Mouse (Mus musculus) CH12.LX (cell line): Measurements from ENCODE around the gene Foxe1. TPM values are rescaled to one million over a fixed set of nuclear protein-coding genes. Genes with fewer than 3 reads are reported as not detected.

Source experiments
- DNase-seq: peaks from one replicate; pipeline ENCODE4 v3.0.0-alpha.2; 2013; ENCODE audit errors: extremely low read depth
- H3K27ac ChIP-seq: 2 replicates; pipeline ENCODE4 v1.5.1; 2012; ENCODE audit warnings: low read depth, mild to moderate bottlenecking, control low read depth, moderate library complexity; ENCODE audit not compliant: insufficient read depth
- H3K27me3 ChIP-seq: replicated peaks from 2 replicates; pipeline ENCODE3; 2012; ENCODE audit warnings: inconsistent platforms
- H3K36me3 ChIP-seq, 2 experiments: replicated peaks in 1 of 2; 2 replicates each; pipeline versions ENCODE3 to v1.6.1; 2012; ENCODE audit warnings: inconsistent platforms in 1 of 2, low read length in 1 of 2, mild to moderate bottlenecking in 1 of 2, mixed read lengths in 1 of 2, moderate library complexity in 1 of 2; ENCODE audit not compliant: control insufficient read depth in 1 of 2, insufficient read depth in 1 of 2
- H3K4me1 ChIP-seq, 2 experiments: 2 replicates each; pipeline ENCODE4 v1.6.1; 2012; ENCODE audit warnings: inconsistent platforms in 1 of 2, moderate library complexity in 1 of 2; ENCODE audit not compliant: insufficient read depth in 2 of 2, control insufficient read depth in 1 of 2
- H3K4me2 ChIP-seq: 2 replicates; pipeline ENCODE4 v1.6.1; 2012; ENCODE audit warnings: low read depth, mild to moderate bottlenecking, control low read depth; ENCODE audit not compliant: poor library complexity, insufficient read depth, severe bottlenecking
- H3K4me3 ChIP-seq, 3 experiments: fragments of 150-350 bp in 1 of 3; sonication (generic) in 1 of 3; replicated peaks in 1 of 3; 2 replicates each; pipeline versions ENCODE3 to v1.5.1; 2011 to 2012; ENCODE audit warnings: low read depth in 2 of 3, low read length in 2 of 3, mild to moderate bottlenecking in 2 of 3, moderate library complexity in 2 of 3, control low read depth in 1 of 3, improper control_type of control experiment in 1 of 3, inconsistent platforms in 1 of 3, mixed read lengths in 1 of 3; ENCODE audit not compliant: poor library complexity in 1 of 3
- H3K79me2 ChIP-seq: replicated peaks from 2 replicates; pipeline ENCODE4 v1.6.1; 2012; ENCODE audit warnings: mild to moderate bottlenecking, moderate library complexity; ENCODE audit not compliant: control insufficient read depth, poor library complexity, insufficient read depth, severe bottlenecking; ENCODE audit errors: extremely low read depth
- H3K9ac ChIP-seq: 2 replicates; pipeline ENCODE4 v1.6.1; 2012; ENCODE audit warnings: low read depth, mild to moderate bottlenecking, control low read depth, moderate library complexity; ENCODE audit not compliant: insufficient read depth
- H3K9me3 ChIP-seq: replicated peaks from 2 replicates; pipeline ENCODE3; 2012; ENCODE audit warnings: low read length, inconsistent platforms, mixed read lengths
- BHLHE40 ChIP-seq: IDR thresholded peaks from 2 replicates; pipeline ENCODE4 v1.6.1; 2011; ENCODE audit warnings: mild to moderate bottlenecking, low read depth, low read length, improper control_type of control experiment
- CHD1 ChIP-seq: IDR thresholded peaks from 2 replicates; pipeline ENCODE4 v1.6.1; 2012; ENCODE audit warnings: low read depth, low read length, improper control_type of control experiment, inconsistent platforms
- CHD2 ChIP-seq: IDR thresholded peaks from 2 replicates; pipeline ENCODE4 v1.6.1; 2011; ENCODE audit warnings: low read length, improper control_type of control experiment
- CTCF ChIP-seq, 2 experiments: IDR thresholded peaks in 1 of 2; conservative IDR thresholded peaks in 1 of 2; 2 replicates each; pipeline ENCODE4 v1.5.1; 2011 to 2012; ENCODE audit warnings: low read depth in 2 of 2, low read length in 2 of 2, improper control_type of control experiment in 1 of 2, inconsistent platforms in 1 of 2, mild to moderate bottlenecking in 1 of 2, moderate library complexity in 1 of 2
- E2F4 ChIP-seq: IDR thresholded peaks from 2 replicates; pipeline ENCODE4 v1.6.1; 2011; ENCODE audit warnings: low read depth, low read length, improper control_type of control experiment; ENCODE audit not compliant: insufficient replicate concordance
- ELF1 ChIP-seq: IDR thresholded peaks from 2 replicates; pipeline ENCODE4 v1.6.1; 2014; ENCODE audit warnings: low read depth, mild to moderate bottlenecking, inconsistent platforms, low read length, improper control_type of control experiment
- EP300 ChIP-seq: IDR thresholded peaks from 2 replicates; pipeline ENCODE4 v1.6.1; 2011; ENCODE audit warnings: low read length, improper control_type of control experiment
- ETS1 ChIP-seq: conservative IDR thresholded peaks from 2 replicates; pipeline ENCODE4 v1.6.1; 2012; ENCODE audit warnings: low read depth, mild to moderate bottlenecking, inconsistent platforms, low read length, improper control_type of control experiment, moderate library complexity
- JUN ChIP-seq: IDR thresholded peaks from 2 replicates; pipeline ENCODE4 v1.6.1; 2011; ENCODE audit warnings: low read depth, mild to moderate bottlenecking, low read length, improper control_type of control experiment, moderate library complexity; ENCODE audit not compliant: insufficient read depth
- MAFK ChIP-seq: IDR thresholded peaks from 2 replicates; pipeline ENCODE4 v1.6.1; 2011; ENCODE audit warnings: low read length, improper control_type of control experiment; ENCODE audit not compliant: insufficient replicate concordance
- MAX ChIP-seq: IDR thresholded peaks from 2 replicates; pipeline ENCODE4 v1.6.1; 2011; ENCODE audit warnings: low read length, improper control_type of control experiment
- MAZ ChIP-seq: IDR thresholded peaks from 2 replicates; pipeline ENCODE4 v1.6.1; 2012; ENCODE audit warnings: low read depth, mild to moderate bottlenecking, inconsistent platforms, low read length, improper control_type of control experiment, moderate library complexity
- MEF2A ChIP-seq: IDR thresholded peaks from 2 replicates; pipeline ENCODE4 v1.6.1; 2014; ENCODE audit warnings: low read depth, mild to moderate bottlenecking, inconsistent platforms, low read length, improper control_type of control experiment, borderline replicate concordance
- MXI1 ChIP-seq: IDR thresholded peaks from 2 replicates; pipeline ENCODE4 v1.6.1; 2011; ENCODE audit warnings: mild to moderate bottlenecking, low read depth, low read length, improper control_type of control experiment
- MYC ChIP-seq: IDR thresholded peaks from 2 replicates; pipeline ENCODE4 v1.6.1; 2011; ENCODE audit warnings: low read depth, mild to moderate bottlenecking, improper control_type of control experiment, low read length
- NRF1 ChIP-seq: IDR thresholded peaks from 2 replicates; pipeline ENCODE4 v1.6.1; 2014; ENCODE audit warnings: low read depth, mild to moderate bottlenecking, inconsistent platforms, low read length, improper control_type of control experiment, moderate library complexity
- POLR2AphosphoS2 ChIP-seq: IDR thresholded peaks from 2 replicates; pipeline ENCODE4 v1.6.1; 2011; ENCODE audit warnings: low read depth, low read length, improper control_type of control experiment
- RCOR1 ChIP-seq: conservative IDR thresholded peaks from 2 replicates; pipeline ENCODE4 v1.6.1; 2012; ENCODE audit warnings: low read depth, mild to moderate bottlenecking, inconsistent platforms, low read length, improper control_type of control experiment
- SMC3 ChIP-seq: IDR thresholded peaks from 2 replicates; pipeline ENCODE4 v1.6.1; 2011; ENCODE audit warnings: low read depth, low read length, improper control_type of control experiment
- TBP ChIP-seq: conservative IDR thresholded peaks from 2 replicates; pipeline ENCODE4 v1.6.1; 2011; ENCODE audit warnings: low read depth, low read length, improper control_type of control experiment
- USF1 ChIP-seq: IDR thresholded peaks from 2 replicates; pipeline ENCODE4 v1.6.1; 2014; ENCODE audit warnings: low read depth, mild to moderate bottlenecking, inconsistent platforms, low read length, improper control_type of control experiment
- USF2 ChIP-seq: conservative IDR thresholded peaks from 2 replicates; pipeline ENCODE4 v1.6.1; 2011; ENCODE audit warnings: low read depth, low read length, improper control_type of control experiment
- ZC3H11A ChIP-seq: IDR thresholded peaks from 2 replicates; pipeline ENCODE4 v1.6.1; 2012; ENCODE audit warnings: low read depth, mild to moderate bottlenecking, inconsistent platforms, low read length, improper control_type of control experiment
- ZMIZ1 ChIP-seq: IDR thresholded peaks from 2 replicates; pipeline ENCODE4 v1.6.1; 2012; ENCODE audit warnings: low read depth, mild to moderate bottlenecking, inconsistent platforms, low read length, improper control_type of control experiment
- ZNF384 ChIP-seq: IDR thresholded peaks from 2 replicates; pipeline ENCODE4 v1.6.1; 2012; ENCODE audit warnings: low read depth, low read length, improper control_type of control experiment, inconsistent platforms
- dilution Hi-C: fragments of 300-500 bp; cut with MboI; formaldehyde crosslinking; loops from 2 replicates; pipeline ENCODE4 v1.14.3; 2020; ENCODE audit warnings: low sequenced_read_pairs; ENCODE audit not compliant: extremely low pct_unique_long_range_greater_than_20kb, extremely low pct_ligation_motif_present
- in situ Hi-C: fragments of 300-500 bp; cut with MboI; formaldehyde crosslinking; loops from 3 replicates; pipeline ENCODE4 v1.14.3; 2019; ENCODE audit warnings: low sequenced_read_pairs, low pct_ligation_motif_present, low pct_unique_long_range_greater_than_20kb, mixed read lengths
- polyA plus RNA-seq: library from polyadenylated mRNA; unstranded; fragments of >175 nt; gene quantifications from 2 replicates; pipeline ENCODE4 v1.2.1, GENCODE M21; 2012; ENCODE audit warnings: low read depth; ENCODE audit not compliant: insufficient read length
- total RNA-seq, 2 experiments: library from RNA; depleted of rRNA; stranded (reverse); fragments of 300-350 nt in 1 of 2; fragments of >200 nt in 1 of 2; gene quantifications; 2 replicates each; pipeline ENCODE4 v1.2.3; 2012 to 2014

The Foxe1 gene
- total and polyA plus RNA-seq, 3 experiments, result not detected

DNA sequence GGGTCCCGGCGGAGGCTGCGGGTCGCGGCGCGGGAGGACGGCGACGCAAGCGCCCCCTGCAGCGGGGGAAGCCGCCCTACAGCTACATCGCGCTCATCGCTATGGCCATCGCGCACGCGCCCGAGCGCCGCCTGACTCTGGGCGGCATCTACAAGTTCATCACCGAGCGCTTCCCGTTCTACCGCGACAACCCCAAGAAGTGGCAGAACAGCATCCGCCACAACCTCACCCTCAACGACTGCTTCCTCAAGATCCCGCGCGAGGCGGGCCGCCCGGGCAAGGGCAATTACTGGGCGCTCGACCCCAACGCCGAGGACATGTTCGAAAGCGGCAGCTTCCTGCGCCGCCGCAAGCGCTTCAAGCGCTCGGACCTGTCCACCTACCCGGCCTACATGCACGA, 879 bp downstream of the Foxe1 start:
- Histone ChIP-seq H3K27ac (no peak overlapping the region), H3K4me1 (no peaks in the 10 kb centered on the region), H3K4me2 (no peak overlapping the region), H3K36me3 (no peaks in the 10 kb centered on the region), H3K79me2 (no peaks in the 10 kb centered on the region), H3K27me3 (no peaks in the 10 kb centered on the region), H3K9ac (no peak overlapping the region), H3K9me3 (peaks cover 27% of the 10 kb centered on the region), H3K4me3 (no peak overlapping the region)
- no peak for TF ChIP-seq CHD1
- no peak for TF ChIP-seq JUN
- TF ChIP-seq BHLHE40, result no peak
- no peak for TF ChIP-seq MAZ
- no peak for TF ChIP-seq CHD2
- no peak for TF ChIP-seq USF1
- TF ChIP-seq USF2, result no peak
- TF ChIP-seq ZC3H11A, result no peak
- no peak for TF ChIP-seq NRF1
- TF ChIP-seq MEF2A, result no peak
- no peak for TF ChIP-seq MAFK
- no peak for TF ChIP-seq TBP
- no peak for TF ChIP-seq MAX
- TF ChIP-seq RCOR1, result no peak
- TF ChIP-seq MXI1, result no peak
- no peak for TF ChIP-seq E2F4
- TF ChIP-seq CTCF (conservative IDR thresholded peaks at IDR 0.05 in 1 of 2, IDR thresholded peaks at IDR 0.05 in 1 of 2; ENCODE audit: low read depth in 2 of 2, low read length in 2 of 2), result no peak
- no peak for TF ChIP-seq ELF1
- in situ Hi-C loops (no loop called here), dilution Hi-C loops (no loop called here)
- DNase-seq, result no peak

- Histone ChIP-seq H3K4me3 (no peak overlapping the region), H3K36me3 (no peaks in the 10 kb centered on the region), H3K79me2 (no peaks in the 10 kb centered on the region), H3K4me2 (no peak overlapping the region), H3K4me1 (no peaks in the 10 kb centered on the region), H3K9me3 (peaks cover 27% of the 10 kb centered on the region), H3K9ac (no peak overlapping the region), H3K27ac (no peak overlapping the region), H3K27me3 (no peaks in the 10 kb centered on the region)
- dilution Hi-C loops, result no loop called here
- no peak for DNase-seq
- TF ChIP-seq BHLHE40, result no peak
- no peak for TF ChIP-seq RCOR1
- TF ChIP-seq ZMIZ1, result no peak
- TF ChIP-seq ZNF384, result no peak
- no peak for TF ChIP-seq CHD2
- TF ChIP-seq POLR2AphosphoS2, result no peak
- TF ChIP-seq ETS1, result no peak
- no peak for TF ChIP-seq MYC
- TF ChIP-seq USF2, result no peak
- TF ChIP-seq MEF2A, result no peak
- TF ChIP-seq USF1, result no peak
- no peak for TF ChIP-seq EP300
- no peak for TF ChIP-seq SMC3
- in situ Hi-C loops, result no loop called here
Observed at GRCm38 (mm10) chr4:46345056-46345772, 1.8 kb downstream of the Foxe1 start.
